Mouse (Mus musculus) limb, embryonic 14.5 days (tissue): Measurements from ENCODE around the gene Kcnk3. TPM values are rescaled to one million over a fixed set of nuclear protein-coding genes. Genes with fewer than 3 reads are reported as not detected.

Experiments
- ATAC-seq: fragments of 200-750 bp; cut with Nextera tagmentation; 2 replicates; pipeline ENCODE4 v1.8.0; 2017; ENCODE audit warnings: low read depth, moderate number of reproducible peaks, moderate TSS enrichment; ENCODE audit not compliant: low FRiP score
- DNase-seq: peaks from one replicate; pipeline ENCODE4 v3.0.0-alpha.2; 2015; ENCODE audit warnings: low spot score
- H3K27ac ChIP-seq: fragments of 300-500 bp; sonication (generic); replicated peaks from 2 replicates; pipeline ENCODE4 v1.5.1; 2014; ENCODE audit warnings: low read depth, mild to moderate bottlenecking, low read length, moderate library complexity, mixed read lengths
- H3K27me3 ChIP-seq: fragments of 300-500 bp; sonication (generic); 2 replicates; pipeline ENCODE4 v1.6.1; 2014; ENCODE audit warnings: low read length, mixed read lengths; ENCODE audit not compliant: control insufficient read depth, insufficient read depth
- H3K36me3 ChIP-seq: fragments of 300-500 bp; sonication (generic); 2 replicates; pipeline ENCODE4 v1.6.1; 2014; ENCODE audit warnings: mild to moderate bottlenecking, low read length, moderate library complexity, mixed read lengths; ENCODE audit not compliant: control insufficient read depth, insufficient read depth
- H3K4me1 ChIP-seq: fragments of 300-500 bp; sonication (generic); 2 replicates; pipeline ENCODE4 v1.6.1; 2014; ENCODE audit warnings: antibody characterized with exemption, low read length, mixed read lengths; ENCODE audit not compliant: control insufficient read depth, insufficient read depth
- H3K4me2 ChIP-seq: fragments of 300-500 bp; sonication (generic); replicated peaks from 2 replicates; pipeline ENCODE4 v1.6.1; 2014; ENCODE audit warnings: low read depth, mild to moderate bottlenecking, low read length, moderate library complexity; ENCODE audit not compliant: severe bottlenecking
- H3K4me3 ChIP-seq: fragments of 300-500 bp; sonication (generic); replicated peaks from 2 replicates; pipeline ENCODE4 v1.5.1; 2014; ENCODE audit warnings: low read length
- H3K9ac ChIP-seq: fragments of 300-500 bp; sonication (generic); 2 replicates; pipeline ENCODE4 v1.6.1; 2014; ENCODE audit warnings: mild to moderate bottlenecking, low read depth, low read length, moderate library complexity; ENCODE audit not compliant: severe bottlenecking
- H3K9me3 ChIP-seq: fragments of 300-500 bp; sonication (generic); 2 replicates; pipeline ENCODE4 v1.6.1; 2016; ENCODE audit warnings: low read length; ENCODE audit not compliant: control insufficient read depth
- POLR2A ChIP-seq: fragments of 200-500 bp; IDR thresholded peaks from 2 replicates; pipeline ENCODE4 v1.8.0; 2012; ENCODE audit warnings: inconsistent platforms, mild to moderate bottlenecking, moderate library complexity, borderline replicate concordance; ENCODE audit not compliant: insufficient read depth, insufficient read length; ENCODE audit errors: extremely low read depth
- WGBS: fragments of 180-500 bp; shearing (Covaris S2); extraction: QIAGEN DNeasy Blood & Tissue Kit; methylation state at CpG from one replicate; pipeline ENCODE4 v1.1.7; 2014; 5-methylcytosine and 5-hydroxymethylcytosine counted together
- polyA plus RNA-seq, 2 experiments: library from polyadenylated mRNA; depleted of rRNA in 1 of 2; stranded (reverse) in 1 of 2; unstranded in 1 of 2; fragments of >200 nt; fragmentation: Nextera tagmentation in 1 of 2; extraction: Ambion mirVana in 1 of 2; gene quantifications; 2 replicates each; pipeline versions ENCODE4 v1.2.1 to v1.2.3; 2012 to 2014

Kcnk3 gene
- polyA plus RNA-seq, 2 experiments, result 0.53 to 0.88 TPM

GRCm38 (mm10) chr5:30617357-30617756 lies 29.4 kb downstream of the Kcnk3 start:
- no peaks in the 10 kb centered on the region for H3K36me3 ChIP-seq
- H3K27me3 ChIP-seq, result peaks cover 8% of the 10 kb centered on the region; the same call in 1 of the 2 replicates
- no peaks in the 10 kb centered on the region for H3K9me3 ChIP-seq
- no peak for TF ChIP-seq POLR2A
- H3K4me2 ChIP-seq, result no peak overlapping the region
- no peak for ATAC-seq
- WGBS, result 26% methylated on average over 3 of the region's 3 CpGs
- H3K4me1 ChIP-seq, result peaks cover 16% of the 10 kb centered on the region
- no peak overlapping the region for H3K9ac ChIP-seq
- no peak overlapping the region for H3K4me3 ChIP-seq
- DNase-seq, result no peak
- H3K27ac ChIP-seq, result no peak overlapping the region

GRCm38 (mm10) chr5:30617851-30618250 lies 29.9 kb downstream of the Kcnk3 start:
- TF ChIP-seq POLR2A, result no peak
- ATAC-seq (no peak), DNase-seq (no peak)
- Histone ChIP-seq H3K9ac (no peak overlapping the region), H3K4me1 (peaks cover 21% of the 10 kb centered on the region), H3K27ac (no peak overlapping the region), H3K4me2 (no peak overlapping the region), H3K4me3 (no peak overlapping the region), H3K27me3 (peaks cover 13% of the 10 kb centered on the region; the same call in 1 of the 2 replicates), H3K36me3 (no peaks in the 10 kb centered on the region), H3K9me3 (no peaks in the 10 kb centered on the region)
- WGBS, result 40% methylated on average over 11 of the region's 11 CpGs

GRCm38 (mm10) chr5:30618376-30619003 lies 30.5 kb downstream of the Kcnk3 start:
- peaks cover 14% of the 10 kb centered on the region; the same call in 1 of the 2 replicates for H3K27me3 ChIP-seq
- no peak overlapping the region for H3K9ac ChIP-seq
- peaks cover 21% of the 10 kb centered on the region for H3K4me1 ChIP-seq
- no peaks in the 10 kb centered on the region for H3K9me3 ChIP-seq
- DNase-seq, result no peak
- H3K36me3 ChIP-seq, result no peaks in the 10 kb centered on the region
- no peak overlapping the region for H3K4me3 ChIP-seq
- no peak overlapping the region for H3K4me2 ChIP-seq
- WGBS, result 77% methylated on average over 8 of the region's 8 CpGs
- no peak for TF ChIP-seq POLR2A
- no peak overlapping the region for H3K27ac ChIP-seq
- no peak for ATAC-seq

- WGBS, result 79% methylated on average over 2 of the region's 2 CpGs
- DNase-seq (no peak), ATAC-seq (no peak)
- Histone ChIP-seq H3K27ac (no peak overlapping the region), H3K36me3 (no peaks in the 10 kb centered on the region), H3K4me1 (peaks cover 15% of the 10 kb centered on the region), H3K4me2 (no peak overlapping the region), H3K4me3 (no peak overlapping the region), H3K9ac (no peak overlapping the region), H3K27me3 (peaks cover 14% of the 10 kb centered on the region; the same call in 1 of the 2 replicates), H3K9me3 (no peaks in the 10 kb centered on the region)
- TF ChIP-seq POLR2A, result no peak
These were observed 31.2 kb downstream of the Kcnk3 start for GRCm38 (mm10) chr5:30619211-30619610.

GRCm38 (mm10) chr5:30620567-30620966 lies 32.6 kb downstream of the Kcnk3 start:
- TF ChIP-seq POLR2A, result no peak
- 97% methylated on average over 20 of the region's 20 CpGs for WGBS
- Histone ChIP-seq H3K9me3 (no peaks in the 10 kb centered on the region), H3K4me3 (no peak overlapping the region), H3K4me1 (peaks cover 11% of the 10 kb centered on the region), H3K4me2 (no peak overlapping the region), H3K36me3 (no peaks in the 10 kb centered on the region), H3K27ac (no peak overlapping the region), H3K9ac (no peak overlapping the region), H3K27me3 (peaks cover 14% of the 10 kb centered on the region; the same call in 1 of the 2 replicates)
- ATAC-seq (no peak), DNase-seq (no peak)
